Mouse (Mus musculus): ENCODE results near the gene Pxt1.

- TF ChIP-seq FOSL1 (IDR thresholded peaks at IDR 0.05; ENCODE audit: insufficient read depth, low read length, poor library complexity, severe bottlenecking) (no peak), CTCF (IDR thresholded peaks at IDR 0.05; ENCODE audit: control insufficient read depth, insufficient read depth, insufficient read length) (no peak), MYOG (IDR thresholded peaks at IDR 0.05; ENCODE audit: control insufficient read depth, extremely low read depth, insufficient read length) (no peak), USF1 (IDR thresholded peaks at IDR 0.05; ENCODE audit: low read depth) (no peak), MAX (IDR thresholded peaks at IDR 0.05) (no peak), MYOD1 (IDR thresholded peaks at IDR 0.05; ENCODE audit: control insufficient read depth, insufficient read length, low read depth) (no peak)
These were observed 46.4 kb upstream of the Pxt1 start for GRCm38 (mm10) chr17:28990060-28990459.
